Mouse (Mus musculus) spleen, adult 2 months (tissue): ENCODE data around the gene Cxcr5. TPM values are rescaled to one million over a fixed set of nuclear protein-coding genes. Genes with fewer than 3 reads are reported as not detected.

Experiments
- DNase-seq, 2 experiments: peaks; one replicate each; pipeline versions ENCODE4 v3.0.0 to v3.0.0-alpha.2; 2012 to 2021; ENCODE audit warnings: low spot score in 2 of 2, low read depth in 1 of 2
- H3K27ac ChIP-seq: fragments of 200-500 bp; 2 replicates; pipeline ENCODE4 v1.5.1; 2012; ENCODE audit warnings: low read length, inconsistent platforms; ENCODE audit not compliant: insufficient read depth
- H3K27me3 ChIP-seq: fragments of 200-500 bp; 2 replicates; pipeline ENCODE4 v1.6.1; 2012; ENCODE audit warnings: mild to moderate bottlenecking, moderate library complexity, low read length, inconsistent platforms; ENCODE audit not compliant: control insufficient read depth, insufficient read depth
- H3K36me3 ChIP-seq: fragments of 200-500 bp; 2 replicates; pipeline ENCODE4 v1.6.1; 2012; ENCODE audit warnings: mild to moderate bottlenecking, low read length, inconsistent platforms; ENCODE audit not compliant: control insufficient read depth, insufficient read depth
- H3K4me1 ChIP-seq: fragments of 200-500 bp; 2 replicates; pipeline ENCODE4 v1.6.1; 2011; ENCODE audit warnings: inconsistent platforms; ENCODE audit not compliant: control insufficient read depth, insufficient read depth, insufficient read length
- H3K4me3 ChIP-seq: fragments of 200-500 bp; 2 replicates; pipeline ENCODE4 v1.5.1; 2011; ENCODE audit warnings: mild to moderate bottlenecking, inconsistent platforms; ENCODE audit not compliant: insufficient read depth, insufficient read length; ENCODE audit errors: extremely low read depth
- CTCF ChIP-seq: fragments of 200-500 bp; IDR thresholded peaks from 2 replicates; pipeline ENCODE4 v1.5.1; 2011; ENCODE audit warnings: mild to moderate bottlenecking, inconsistent platforms; ENCODE audit not compliant: insufficient read depth, insufficient read length, insufficient replicate concordance; ENCODE audit errors: extremely low read depth
- POLR2A ChIP-seq: fragments of 200-500 bp; IDR thresholded peaks from 2 replicates; pipeline ENCODE4 v1.6.1; 2011; ENCODE audit warnings: low read depth, low read length, inconsistent platforms
- WGBS: fragments of 180-500 bp; shearing (Covaris S2); methylation state at CpG from one replicate; pipeline ENCODE4 v1.1.7; 2018; 5-methylcytosine and 5-hydroxymethylcytosine counted together
- polyA plus RNA-seq: library from polyadenylated mRNA; depleted of rRNA; stranded (reverse); fragments of >200 nt; gene quantifications from 2 replicates; pipeline ENCODE4 v1.2.3, GENCODE M21; 2012

Cxcr5 gene
- polyA plus RNA-seq, 1 experiment, result 133 TPM

- no peaks in the 10 kb centered on the region for H3K36me3 ChIP-seq
- WGBS, result 92% methylated on average over 9 of the region's 9 CpGs
- no peaks in the 10 kb centered on the region for H3K27me3 ChIP-seq
- H3K4me3 ChIP-seq, result no peak overlapping the region
- H3K4me1 ChIP-seq, result peaks cover 2% of the 10 kb centered on the region; the same call in 1 of the 2 replicates
- TF ChIP-seq POLR2A (no peak), CTCF (no peak)
- no peak for DNase-seq
- H3K27ac ChIP-seq, result no peak overlapping the region
Measured at GRCm38 (mm10) chr9:44594901-44595536, 33.3 kb upstream of the Cxcr5 start.

- no peaks in the 10 kb centered on the region for H3K36me3 ChIP-seq
- no peaks in the 10 kb centered on the region for H3K4me1 ChIP-seq
- H3K27ac ChIP-seq, result no peak overlapping the region
- WGBS, result 84% methylated on average over 4 of the region's 4 CpGs
- DNase-seq, result no peak
- H3K4me3 ChIP-seq, result no peak overlapping the region
- TF ChIP-seq POLR2A (no peak), CTCF (no peak)
- H3K27me3 ChIP-seq, result no peaks in the 10 kb centered on the region
Measured at GRCm38 (mm10) chr9:44593886-44594285, 32.2 kb upstream of the Cxcr5 start.

- DNase-seq, result no peak
- TF ChIP-seq CTCF, result no peak
- no peak for TF ChIP-seq POLR2A
- H3K27ac ChIP-seq, result no peak overlapping the region
- H3K36me3 ChIP-seq, result no peaks in the 10 kb centered on the region
- H3K4me3 ChIP-seq, result no peak overlapping the region
- no peaks in the 10 kb centered on the region for H3K4me1 ChIP-seq
- WGBS, result 88% methylated on average over 4 of the region's 4 CpGs
- no peaks in the 10 kb centered on the region for H3K27me3 ChIP-seq
Measured at GRCm38 (mm10) chr9:44593221-44593620, 31.5 kb upstream of the Cxcr5 start.

GRCm38 (mm10) chr9:44591595-44592188, 30.0 kb upstream of the Cxcr5 start:
- H3K4me1 ChIP-seq, result 0 out of 2 replicates have a peak, but pooled peaks cover 3% of the 10 kb centered on the region
- no peaks in the 10 kb centered on the region for H3K36me3 ChIP-seq
- no peak for DNase-seq
- WGBS, result 82% methylated on average over 7 of the region's 7 CpGs
- H3K27me3 ChIP-seq, result no peaks in the 10 kb centered on the region
- no peak overlapping the region for H3K27ac ChIP-seq
- H3K4me3 ChIP-seq, result no peak overlapping the region
- TF ChIP-seq POLR2A (no peak), CTCF (no peak)

GRCm38 (mm10) chr9:44590969-44591368, 29.3 kb upstream of the Cxcr5 start:
- H3K36me3 ChIP-seq, result no peaks in the 10 kb centered on the region
- 0 out of 2 replicates have a peak, but pooled peaks cover 3% of the 10 kb centered on the region for H3K4me1 ChIP-seq
- TF ChIP-seq POLR2A, result no peak
- TF ChIP-seq CTCF, result no peak
- H3K27me3 ChIP-seq, result no peaks in the 10 kb centered on the region
- WGBS, result 83% methylated on average over 2 of the region's 2 CpGs
- no peak overlapping the region for H3K4me3 ChIP-seq
- no peak for DNase-seq
- H3K27ac ChIP-seq, result no peak overlapping the region

- no peak overlapping the region for H3K4me3 ChIP-seq
- no peaks in the 10 kb centered on the region for H3K27me3 ChIP-seq
- no peaks in the 10 kb centered on the region for H3K36me3 ChIP-seq
- H3K27ac ChIP-seq, result no peak overlapping the region
- no peak for TF ChIP-seq CTCF
- no peak for TF ChIP-seq POLR2A
- H3K4me1 ChIP-seq, result 0 out of 2 replicates have a peak, but pooled peaks cover 3% of the 10 kb centered on the region
- DNase-seq, result no peak
Measured at GRCm38 (mm10) chr9:44589095-44589494, 27.4 kb upstream of the Cxcr5 start.

GRCm38 (mm10) chr9:44588605-44589004, 26.9 kb upstream of the Cxcr5 start:
- Histone ChIP-seq H3K36me3 (no peaks in the 10 kb centered on the region), H3K27ac (no peak overlapping the region), H3K4me3 (no peak overlapping the region), H3K4me1 (0 out of 2 replicates have a peak, but pooled peaks cover 3% of the 10 kb centered on the region), H3K27me3 (no peaks in the 10 kb centered on the region)
- 88% methylated on average over 9 of the region's 9 CpGs for WGBS
- no peak for TF ChIP-seq CTCF
- no peak for TF ChIP-seq POLR2A
- DNase-seq, result no peak
